Mouse (Mus musculus) left cerebral cortex, postnatal 4 days (tissue): ENCODE data around the gene Ppl. TPM values are rescaled to one million over a fixed set of nuclear protein-coding genes. Genes with fewer than 3 reads are reported as not detected.

ENCODE experiments used
- DNase-seq: peaks from one replicate; pipeline ENCODE4 v3.0.0-alpha.2; 2022
- intact Hi-C: fragments of 180-260 bp; cut with DNase I; formaldehyde crosslinking; loops from one replicate; pipeline ENCODE4 v1.15.1; 2025
- total RNA-seq, 2 experiments: library from RNA; stranded (reverse); gene quantifications; 2 replicates each; pipeline ENCODE4 v1.2.3; 2021

Ppl gene
- total RNA-seq = under 1 TPM; 0.18 to 0.26 TPM

GRCm38 (mm10) chr16:5132401-5132801 is at the start of gene Ppl:
TSS of gene Ppl (minus strand) at chr16:5132421.
- no peak for DNase-seq
- intact Hi-C loops = no loop called here

- DNase-seq = no peak
- intact Hi-C loops = no loop called here
These were observed 40.4 kb upstream of the Ppl start for GRCm38 (mm10) chr16:5172636-5173035.

GRCm38 (mm10) chr16:5168829-5169228 is 36.6 kb upstream of the Ppl start:
- peak; percentile 32 for DNase-seq
- intact Hi-C loops = no loop called here

GRCm38 (mm10) chr16:5168038-5168437 is 35.8 kb upstream of the Ppl start:
- DNase-seq = no peak
- intact Hi-C loops = no loop called here

GRCm38 (mm10) chr16:5164327-5164726 is 32.1 kb upstream of the Ppl start:
- DNase-seq = no peak
- intact Hi-C loops = no loop called here

GRCm38 (mm10) chr16:5159248-5159647 is 27.0 kb upstream of the Ppl start:
- intact Hi-C loops = no loop called here
- no peak for DNase-seq

- no peak for DNase-seq
These were observed 24.9 kb upstream of the Ppl start for GRCm38 (mm10) chr16:5157113-5157512.

GRCm38 (mm10) chr16:5156495-5156894 is 24.3 kb upstream of the Ppl start:
- DNase-seq = no peak
- intact Hi-C loops = no loop called here

More at GRCm38 (mm10) chr16:5157113-5157512, 24.9 kb upstream of the Ppl start:
- intact Hi-C loops = no loop called here

GRCm38 (mm10) chr16:5155014-5155413 is 22.8 kb upstream of the Ppl start:
- no peak for DNase-seq
- intact Hi-C loops = no loop called here

- intact Hi-C loops = no loop called here
These were observed 21.2 kb upstream of the Ppl start for GRCm38 (mm10) chr16:5153299-5154026.

GRCm38 (mm10) chr16:5150544-5150943 is 18.3 kb upstream of the Ppl start:
- no peak for DNase-seq
- intact Hi-C loops = no loop called here

More at GRCm38 (mm10) chr16:5153299-5154026, 21.2 kb upstream of the Ppl start:
- DNase-seq = no peak

GRCm38 (mm10) chr16:5147037-5147385 is 14.8 kb upstream of the Ppl start, which contains the start of gene Sec14l5:
TSS of gene Sec14l5 (plus strand) at chr16:5147109.
- intact Hi-C loops = loop anchor here (10.0 kb wide), 2 partner anchors 92 to 172 kb away; partner anchors contain the start of gene Ubn1
- no peak for DNase-seq

GRCm38 (mm10) chr16:5146367-5147036 is 14.3 kb upstream of the Ppl start:
- peak; percentile 72 for DNase-seq
- intact Hi-C loops = loop anchor here (10.0 kb wide), 2 partner anchors 92 to 172 kb away; partner anchors contain the start of gene Ubn1

GRCm38 (mm10) chr16:5145570-5145969 is 13.3 kb upstream of the Ppl start:
- intact Hi-C loops = loop anchor here (10.0 kb wide), 2 partner anchors 91 to 171 kb away; partner anchors contain the start of gene Ubn1
- DNase-seq = peak; percentile 69

- intact Hi-C loops = loop anchor here (10.0 kb wide), 2 partner anchors 85 to 165 kb away; partner anchors contain the start of gene Ubn1
- DNase-seq = peak; percentile 73
These were observed 7.5 kb upstream of the Ppl start for GRCm38 (mm10) chr16:5139741-5140140.

- intact Hi-C loops = no loop called here
- DNase-seq = no peak
These were observed 4.9 kb upstream of the Ppl start for GRCm38 (mm10) chr16:5137006-5137540.

GRCm38 (mm10) chr16:5136505-5136904 is 4.3 kb upstream of the Ppl start:
- intact Hi-C loops = no loop called here
- DNase-seq = no peak

GRCm38 (mm10) chr16:5135551-5136261 is 3.5 kb upstream of the Ppl start:
- no peak for DNase-seq
- intact Hi-C loops = no loop called here

GRCm38 (mm10) chr16:5134623-5135330 is 2.6 kb upstream of the Ppl start:
- intact Hi-C loops = no loop called here
- DNase-seq = peak; percentile 64

- no peak for DNase-seq
- intact Hi-C loops = no loop called here
These were observed 834 bp downstream of the Ppl start for GRCm38 (mm10) chr16:5131251-5131922.
